In the genomic region with DNA sequence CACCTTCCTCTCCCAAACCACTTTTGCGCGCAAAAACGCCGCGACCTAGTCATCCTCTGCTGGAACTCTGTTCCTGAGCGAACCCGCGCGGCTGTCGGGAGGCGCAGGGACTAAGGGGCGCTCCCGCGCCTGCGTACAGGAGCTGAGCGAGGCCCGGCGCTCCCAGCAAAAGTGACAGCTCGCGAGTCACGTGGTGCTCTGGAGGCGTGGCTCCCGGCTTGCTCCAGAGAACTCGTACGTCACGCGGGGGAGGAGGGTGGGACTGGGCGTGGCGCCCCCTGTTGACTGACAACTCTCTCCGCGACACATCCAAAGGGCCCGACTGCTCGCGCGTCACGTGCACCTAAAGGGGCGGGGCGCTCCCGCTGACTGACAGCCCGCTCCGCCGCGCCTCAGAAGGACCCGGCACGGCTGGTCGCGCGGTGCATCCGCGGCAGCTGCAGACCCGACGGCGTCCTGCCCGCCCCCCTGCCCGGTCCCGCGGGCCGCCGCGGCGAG, we compare ENCODE assay signal across 8 mouse cellular contexts. TPM values are rescaled to one million over a fixed set of nuclear protein-coding genes. Genes with fewer than 3 reads are reported as not detected.
DNase-seq lines count a peak whose midpoint lies in the region; ATAC-seq lines count a peak whose summit lies in the region.

A gene (plus strand): TSS at position 395 of the 498 bp plus-strand sequence.

- H3K27me3 ChIP-seq in lung, embryonic 16.5 days (ENCODE audit: control insufficient read depth, insufficient read depth, low read depth, low read length) = peaks cover 22% of the 10 kb centered on the region

- peak within 1 kb of the TSS; percentile 99 for H3K4me2 ChIP-seq in lung, embryonic 16.5 days (ENCODE audit: low read depth, low read length)

- no peaks in the 10 kb centered on the region for H3K36me3 ChIP-seq in lung, embryonic 16.5 days (ENCODE audit: control insufficient read depth, insufficient read depth, low read length)

- ATAC-seq in hematopoietic stem cell, adult 5-6 weeks (replicated peaks in 1 of 2; ENCODE audit: insufficient read depth in 1 of 2, low FRiP score in 2 of 2, low TSS enrichment in 1 of 2, low read depth in 1 of 2, poor library complexity in 2 of 2, severe bottlenecking in 2 of 2) = peak; percentile 83 to 85
- ATAC-seq in lung, embryonic 16.5 days (ENCODE audit: low read depth) = peak; percentile 98

- no peaks in the 10 kb centered on the region for H3K9me3 ChIP-seq in lung, embryonic 16.5 days (ENCODE audit: control insufficient read depth, low read length)

- H3K4me1 ChIP-seq in lung, embryonic 16.5 days (replicated peaks; ENCODE audit: control insufficient read depth, insufficient read depth, low read length) = peaks cover 13% of the 10 kb centered on the region

- peak within 1 kb of the TSS; percentile 78 for H3K4me3 ChIP-seq in lung, embryonic 16.5 days (ENCODE audit: low read length)

- under 1% methylated on average over 53 of the region's 61 CpGs for WGBS in lung, embryonic 16.5 days

- peak; percentile 96 for DNase-seq in MEL-GATA-1-ER (ENCODE audit: extremely low read depth, low read depth)
- peak; percentile 100 for DNase-seq in cerebellum, adult 8-10 months
- DNase-seq in forelimb bud, embryonic 11.5 days (ENCODE audit: low read depth, low spot score) = peak; percentile 100
- peak; percentile 98 for DNase-seq in layer of hippocampus, adult 9-10 months (ENCODE audit: low spot score)
- DNase-seq in ovary, postnatal 10 days (ENCODE audit: low spot score) = peak; percentile 96
- peak; percentile 99 to 100 for DNase-seq in thymus, postnatal 10 days (ENCODE audit: low spot score in 2 of 2)

- H3K9ac ChIP-seq in lung, embryonic 16.5 days (ENCODE audit: low read length) = peak within 1 kb of the TSS; percentile 73

- H3K27ac ChIP-seq in lung, embryonic 16.5 days (ENCODE audit: low read length) = peak within 1 kb of the TSS; percentile 94

RNA-seq across cellular contexts. Expression of the gene that starts here (rescaled TPM):
- total RNA-seq in hematopoietic stem cell, adult 5-6 weeks (2017) = 4.9 and 9.8 TPM in 2 replicates
- 8.5 and 10.4 TPM in 2 replicates for polyA plus RNA-seq in lung, embryonic 16.5 days (2015; fragmentation: Nextera tagmentation; extraction: Ambion mirVana)

Comparison
In these comparisons a context has a peak if more than half of its experiments do, and no peak if none do; other contexts are left out.
1. Peak in every context shown above with its lines: DNase-seq, ATAC-seq, H3K4me3 ChIP-seq and H3K27ac ChIP-seq.